Mouse (Mus musculus) spleen, adult 18-20 months (tissue): ENCODE measurements at regions not wholly inside any gene's neighbourhood (a gene's known extent, or its start where the extent isn't known, plus 50 kb on each side); places are given as distances from the start of the nearest gene placed in this dataset.
A peak's percentile ranks its signal among the peaks of the same experiment; 100 is the strongest.
"Not testable (repeated sequence)": the region's sequence is repeated elsewhere in the genome, so short reads cannot be mapped to it uniquely, and the experiment has no call there.

Experiments used
- DNase-seq, 2 experiments: peaks; one replicate each; pipeline ENCODE4 v3.0.0; 2022; ENCODE audit warnings: mixed read lengths in 2 of 2

GRCm38 (mm10) chr2:92664939-92665338 lies 65.4 kb downstream of the Chst1 start:
- no peak for DNase-seq

GRCm38 (mm10) chr2:92667192-92667591 lies 67.7 kb downstream of the Chst1 start:
- DNase-seq: no peak

DNA sequence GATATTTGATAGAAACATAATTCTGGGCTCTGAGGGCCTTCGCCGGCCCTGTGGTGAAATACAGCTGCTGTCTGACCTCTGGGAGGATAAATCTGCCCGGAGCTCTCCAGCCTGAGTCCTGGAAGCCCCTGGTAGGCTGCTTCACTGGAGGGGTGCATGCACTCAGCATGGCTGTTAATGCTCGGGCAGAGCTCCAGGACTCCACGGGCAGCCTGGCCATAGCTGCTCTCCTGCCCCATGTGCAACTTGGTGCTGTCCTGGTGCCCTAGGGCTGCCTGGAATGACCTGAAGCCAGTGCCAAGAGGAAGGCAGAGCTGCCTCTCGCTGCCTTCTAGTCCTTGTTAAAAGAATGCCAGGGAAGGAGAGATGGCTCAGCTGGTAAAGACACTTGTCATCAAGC lies 68.2 kb downstream of the Chst1 start:
- no peak for DNase-seq

DNA sequence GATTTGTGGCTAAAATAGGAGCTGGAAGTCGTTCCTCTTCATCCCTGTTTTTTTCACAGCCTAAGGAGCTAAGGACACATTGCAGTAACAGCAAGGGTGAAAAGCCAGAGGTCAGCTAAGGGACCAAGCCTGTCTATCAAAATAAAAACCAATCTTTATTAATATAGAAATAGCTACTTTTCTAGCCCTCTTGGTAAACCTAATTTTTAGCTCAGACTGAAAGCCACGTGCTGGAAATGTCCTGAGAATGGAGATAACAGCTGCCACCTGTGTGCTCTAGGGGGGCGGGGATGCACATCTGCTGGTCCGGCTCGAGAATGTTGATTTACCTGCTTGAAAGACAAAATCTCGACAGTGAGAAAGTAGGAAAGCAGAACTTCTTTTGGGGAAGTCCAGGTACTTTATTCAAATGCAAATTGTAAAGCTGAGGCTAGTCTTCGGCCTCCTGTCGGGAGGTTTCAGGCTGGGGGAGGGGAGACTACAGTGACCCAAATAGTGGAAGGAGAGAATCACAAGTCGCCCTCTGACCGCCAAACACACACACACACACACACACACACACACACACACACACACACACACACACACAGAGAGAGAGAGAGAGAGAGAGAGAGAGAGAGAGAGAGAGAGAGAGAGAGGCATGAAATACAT lies 70.0 kb downstream of the Chst1 start:
- not testable (repeated sequence) for DNase-seq

DNA sequence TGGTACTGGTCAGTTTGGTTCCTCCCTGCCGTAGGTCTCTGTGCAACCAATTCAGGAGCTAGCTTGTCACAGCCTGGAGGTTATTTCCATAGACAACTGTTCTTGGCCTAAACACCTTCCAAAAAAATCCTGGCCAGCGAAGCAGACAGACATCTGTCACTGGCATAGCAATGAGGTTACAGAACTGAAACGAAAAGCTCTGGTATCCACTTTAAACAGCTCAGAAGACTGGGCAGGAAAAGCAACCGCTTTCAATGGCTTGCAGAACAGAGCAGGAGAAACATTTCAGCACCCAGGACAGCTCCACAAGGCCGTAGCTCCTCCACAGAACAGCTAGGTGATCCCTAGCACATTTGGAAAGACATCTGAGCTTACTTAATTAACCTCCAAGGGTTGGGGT lies 72.1 kb downstream of the Chst1 start:
- DNase-seq: peak in 1 of 2 experiments; percentile 10

DNA sequence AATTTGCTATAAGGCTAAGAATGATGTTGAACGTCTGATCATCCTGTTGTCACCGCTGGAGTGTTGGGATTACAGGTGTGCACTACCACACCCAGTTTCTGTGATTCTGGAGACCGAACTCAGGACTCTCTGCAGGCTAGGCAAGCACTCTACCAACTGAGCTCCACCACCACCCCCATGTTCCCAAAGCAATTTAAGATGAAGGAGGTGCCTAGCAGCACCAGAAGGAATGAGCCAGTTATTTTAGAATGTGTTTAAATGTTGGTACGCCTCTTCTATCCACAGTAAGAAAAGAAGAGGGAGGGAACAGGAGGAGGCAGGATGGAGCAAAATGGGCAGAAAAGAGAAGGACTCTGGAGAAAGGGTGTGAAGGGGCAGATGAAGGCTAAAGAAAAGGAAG lies 72.6 kb downstream of the Chst1 start:
- DNase-seq: no peak

DNA sequence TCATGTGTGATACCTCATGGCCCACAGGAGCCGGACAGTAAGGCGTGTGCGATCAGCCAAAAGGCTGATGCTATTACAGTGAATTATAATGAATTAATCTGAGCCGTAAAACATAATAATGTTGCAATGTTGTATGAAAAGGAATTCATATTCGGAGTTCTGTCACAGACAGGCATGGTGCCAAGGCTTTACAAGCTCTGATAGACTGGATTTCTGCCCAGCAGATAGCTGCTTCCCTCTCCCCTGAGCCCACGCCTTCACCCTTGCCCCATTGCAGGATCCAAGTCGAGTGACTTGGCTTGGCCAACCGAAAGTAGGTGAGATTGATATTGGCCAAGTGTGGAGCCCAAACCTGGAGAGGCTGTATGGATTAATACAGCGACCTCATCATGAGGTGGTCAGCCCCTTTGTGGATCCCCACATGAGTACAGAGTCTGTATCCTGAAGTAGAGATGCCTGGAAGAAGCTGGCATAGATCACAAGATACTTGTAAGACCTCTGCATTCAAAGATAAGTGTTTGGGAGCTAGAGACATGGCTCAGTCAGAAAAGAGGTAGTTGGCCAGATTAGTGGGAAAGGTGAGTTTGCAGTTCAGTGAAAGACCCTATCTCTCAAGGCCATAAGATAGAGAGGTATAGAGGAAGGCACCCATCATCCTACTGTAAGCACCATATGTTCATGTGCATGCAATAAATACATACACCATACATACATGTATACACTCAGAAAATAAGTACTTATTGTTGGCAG lies 73.7 kb downstream of the Chst1 start:
- DNase-seq: no peak

DNA sequence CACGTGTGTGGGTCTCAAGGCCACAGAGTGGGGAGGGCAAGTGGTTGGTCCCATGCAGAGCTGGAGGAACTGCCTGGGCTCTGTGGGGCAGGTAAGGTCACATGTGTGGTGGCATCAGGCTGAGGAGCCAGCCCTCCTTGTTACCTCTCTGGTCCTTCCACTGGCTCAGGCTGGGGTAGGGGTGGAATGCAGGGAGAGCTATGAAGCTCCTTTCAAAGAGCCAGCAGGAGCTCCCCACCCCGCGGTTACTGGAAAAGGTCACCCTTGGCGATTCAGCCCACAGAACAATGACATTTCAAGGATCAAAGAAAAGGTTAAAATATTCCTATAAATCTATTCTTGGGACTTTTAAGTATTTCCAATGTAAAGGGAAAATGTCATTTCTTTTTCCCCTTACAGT lies 74.4 kb downstream of the Chst1 start:
- DNase-seq: no peak

GRCm38 (mm10) chr2:92675247-92675646 lies 75.7 kb downstream of the Chst1 start:
- DNase-seq: no peak

DNA sequence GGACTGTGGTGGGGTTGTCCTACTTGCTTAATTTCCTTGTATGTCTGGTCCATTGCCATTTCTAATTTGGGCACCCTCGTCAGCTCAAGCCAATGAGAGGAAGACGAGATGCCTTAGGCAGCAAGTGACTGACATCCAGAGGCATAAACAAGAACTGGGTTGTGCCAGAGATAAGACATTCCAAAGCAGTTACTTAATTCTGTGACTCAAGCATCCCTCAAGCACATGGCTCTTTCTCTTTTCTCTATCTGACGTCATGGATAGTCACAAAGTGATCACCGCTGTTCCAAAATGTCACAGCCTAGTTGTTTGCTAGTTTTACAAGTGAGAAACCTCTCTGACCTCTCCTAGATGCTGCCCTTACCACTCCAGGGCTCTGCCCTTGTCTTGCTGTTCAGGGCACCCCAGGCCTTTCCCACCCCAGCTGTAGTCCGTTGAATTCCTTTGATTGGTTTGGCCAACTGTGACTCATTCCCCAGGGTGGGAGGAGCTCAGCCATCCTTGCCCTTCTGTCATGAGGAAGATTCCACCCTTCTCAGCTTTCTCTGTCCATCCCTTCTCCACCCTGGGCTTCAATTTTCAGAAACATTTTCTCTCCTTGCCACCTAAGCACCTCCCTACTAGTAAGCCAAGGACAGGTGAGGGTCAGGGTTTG lies 78.9 kb downstream of the Chst1 start:
- no peak for DNase-seq

GRCm38 (mm10) chr2:92678999-92679704 lies 79.6 kb downstream of the Chst1 start:
- DNase-seq: no peak

GRCm38 (mm10) chr2:92682256-92682655 lies 82.7 kb downstream of the Chst1 start:
- DNase-seq: no peak

DNA sequence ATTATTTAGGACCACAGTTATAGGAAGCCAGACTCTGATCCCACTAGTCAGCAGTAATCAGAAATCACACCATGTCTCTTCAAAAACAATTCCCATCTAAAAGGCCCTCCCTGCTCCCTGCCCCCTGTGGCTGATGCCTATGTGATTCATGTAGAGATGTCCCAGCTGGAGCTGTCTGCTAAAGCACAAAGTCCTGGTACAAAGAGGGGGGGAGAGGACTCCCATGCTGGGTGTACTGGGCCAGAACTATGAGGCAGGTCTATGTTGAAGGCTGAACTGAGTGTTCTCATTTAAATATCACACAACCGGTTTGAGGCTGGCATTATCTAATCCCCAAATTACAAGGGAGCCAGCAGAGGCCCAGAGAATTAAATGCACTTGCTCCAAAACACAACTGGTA lies 88.2 kb downstream of the Chst1 start:
- DNase-seq: no peak

DNA sequence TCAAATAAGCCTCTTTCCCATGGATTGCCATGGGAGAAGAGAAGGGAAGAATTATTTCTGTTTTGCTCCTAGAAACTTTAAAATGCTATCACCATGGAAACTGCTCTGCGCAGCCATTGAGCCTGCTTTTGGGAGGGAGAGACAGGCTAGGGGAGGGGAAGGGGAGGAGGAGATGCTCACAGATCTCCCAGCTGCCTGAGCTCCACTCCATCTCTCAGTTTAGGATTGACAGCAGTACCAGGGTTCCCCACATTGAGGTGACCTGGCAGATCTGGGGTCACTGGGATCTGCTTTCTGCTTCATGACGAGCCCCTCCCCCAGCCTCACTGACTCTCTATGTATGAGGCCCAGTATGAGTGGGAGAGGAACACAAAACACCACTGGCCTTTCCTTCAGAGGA lies 89.7 kb downstream of the Chst1 start:
- no peak for DNase-seq

- no peak for DNase-seq
Measured at GRCm38 (mm10) chr2:92690304-92690703, 90.8 kb downstream of the Chst1 start.

DNA sequence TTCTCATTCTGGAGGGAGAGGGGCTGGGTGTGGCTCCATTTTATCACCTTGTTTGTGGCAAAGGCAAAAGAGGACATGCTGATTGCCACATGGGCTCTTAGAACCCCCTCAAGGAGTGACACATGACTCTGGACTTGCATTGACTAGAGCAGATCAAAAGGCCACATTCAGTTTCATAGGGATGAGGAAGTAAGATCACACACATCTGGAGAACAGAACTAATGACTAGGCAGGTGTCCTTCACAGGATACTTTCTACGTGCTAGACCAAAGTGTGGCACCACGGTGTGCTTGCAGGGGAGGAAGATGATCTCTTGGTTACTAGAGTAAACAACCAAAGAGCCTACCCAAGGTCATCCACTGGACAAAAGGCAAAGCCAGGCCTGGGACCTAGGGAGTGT lies 91.9 kb downstream of the Chst1 start:
- no peak for DNase-seq

DNA sequence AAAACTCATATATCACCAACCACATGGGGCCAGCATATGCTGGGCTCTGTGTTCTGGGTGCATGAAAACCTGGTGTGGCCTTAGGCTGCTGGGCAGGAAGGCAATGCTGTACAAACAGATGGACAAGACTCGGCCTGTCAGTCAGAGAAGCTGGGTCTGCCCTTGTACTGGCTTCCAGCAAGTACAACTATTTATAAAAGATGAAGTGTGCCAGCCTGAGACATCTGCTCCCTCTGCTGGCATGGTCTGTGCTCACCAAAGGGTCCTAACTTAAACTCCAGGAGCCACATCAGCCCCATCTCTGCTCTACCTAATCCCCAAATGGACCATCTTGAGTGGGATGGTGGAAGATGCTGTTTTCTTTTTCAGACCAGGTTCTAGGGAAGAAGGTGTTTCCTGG lies 93.1 kb downstream of the Chst1 start:
- DNase-seq: no peak

- no peak for DNase-seq
Measured at GRCm38 (mm10) chr2:92693024-92693423, 93.5 kb downstream of the Chst1 start.

DNA sequence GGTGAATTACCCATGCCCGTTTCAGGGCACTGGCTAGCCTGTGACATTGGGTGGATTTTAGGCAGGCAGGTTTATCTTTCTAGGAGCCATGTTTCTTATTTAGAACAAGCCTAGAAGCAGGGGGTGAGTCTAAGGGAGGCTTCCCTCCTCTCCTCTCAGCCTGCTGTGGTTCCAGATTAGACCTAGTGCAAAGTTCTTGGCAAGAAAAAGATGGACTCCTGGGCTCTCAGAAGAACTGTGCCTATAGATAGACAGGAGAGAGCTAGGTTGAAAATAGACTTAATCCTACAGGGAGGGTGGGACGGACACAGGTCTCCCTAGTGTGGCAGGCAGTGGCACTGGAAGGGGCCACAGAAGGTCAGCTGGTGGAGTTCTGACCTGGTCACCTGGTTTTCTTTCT lies 95.3 kb downstream of the Chst1 start:
- no peak for DNase-seq

- no peak for DNase-seq
Measured at GRCm38 (mm10) chr2:92695869-92696268, 96.4 kb downstream of the Chst1 start.

GRCm38 (mm10) chr2:92697721-92698120 lies 98.2 kb downstream of the Chst1 start:
- no peak for DNase-seq

DNA sequence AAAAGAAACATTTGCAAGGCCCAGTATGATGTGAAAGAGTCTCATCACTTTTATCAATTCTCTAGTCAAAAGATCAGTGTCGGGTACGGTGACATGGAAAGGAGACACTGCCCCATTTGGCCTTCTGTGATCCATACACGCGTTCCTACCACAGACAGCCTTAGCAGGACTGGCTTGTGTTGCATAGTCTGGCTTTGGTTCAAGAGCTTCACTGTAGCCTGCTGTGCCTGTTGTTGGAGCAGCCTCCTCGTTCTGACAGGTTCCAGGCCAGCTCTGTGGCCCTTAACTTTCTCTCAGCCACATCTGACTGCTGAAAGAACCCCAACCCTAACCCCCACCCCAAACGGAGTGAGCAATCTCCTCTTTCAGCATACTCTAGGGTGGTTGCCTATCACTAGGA lies 99.9 kb downstream of the Chst1 start:
- DNase-seq: no peak

- no peak for DNase-seq
Measured at GRCm38 (mm10) chr2:92704035-92704434, 104.5 kb downstream of the Chst1 start.

- no peak for DNase-seq
Measured at GRCm38 (mm10) chr2:92709668-92710067, 110.2 kb downstream of the Chst1 start.
